Mouse (Mus musculus) erythroblast, embryonic 14.5 days (primary cell): ENCODE data around the gene Slc35a3.

Source experiments
- GATA1 ChIP-seq: IDR thresholded peaks from 2 replicates; pipeline ENCODE4 v1.6.1; 2012; ENCODE audit warnings: low read length, inconsistent platforms, mixed read lengths
- TAL1 ChIP-seq: IDR thresholded peaks from 3 replicates; pipeline ENCODE4 v1.6.1; 2012; ENCODE audit warnings: low read length, inconsistent platforms, mixed read lengths

DNA sequence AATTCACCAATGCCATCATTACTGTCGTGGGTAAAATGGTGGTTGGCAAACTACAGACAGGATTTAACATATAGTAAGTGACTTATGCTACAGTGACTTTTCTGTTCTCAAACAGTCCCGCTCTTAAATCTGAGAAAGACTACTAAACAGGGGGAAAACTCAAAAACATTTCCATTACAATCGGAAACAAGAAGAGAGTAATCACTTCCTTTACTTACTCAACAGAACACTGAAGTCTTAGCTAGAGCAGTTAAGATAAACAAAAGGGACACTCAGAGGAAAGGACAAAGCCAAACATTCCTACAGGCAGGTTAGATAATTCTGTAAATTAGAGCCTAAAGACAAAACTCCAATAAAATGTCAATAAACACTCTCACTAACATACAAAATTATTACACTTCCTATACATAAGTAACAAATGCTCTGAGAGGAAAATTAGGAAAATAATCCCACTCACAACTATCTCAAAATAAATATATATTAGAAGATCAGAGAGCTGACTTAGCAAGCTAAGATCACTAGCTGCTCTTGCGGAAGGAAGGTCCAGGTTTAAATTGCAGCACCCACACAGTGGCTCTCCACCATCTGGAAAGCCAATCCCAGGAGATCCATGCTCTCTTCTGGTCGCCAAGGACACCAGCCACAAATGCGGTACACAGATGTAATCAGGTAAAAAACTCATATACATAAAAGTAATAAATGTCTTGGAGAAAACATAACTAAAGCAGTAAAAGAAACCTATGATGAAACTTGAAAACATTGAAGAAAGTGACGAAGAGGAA is 56.3 kb downstream of the Slc35a3 start:
- TF ChIP-seq TAL1 (no peak), GATA1 (no peak)
